Mouse (Mus musculus): ENCODE measurements at regions not wholly inside any gene's neighbourhood (a gene's known extent, or its start where the extent isn't known, plus 50 kb on each side); places are given as distances from the start of the nearest gene placed in this dataset.

- intact Hi-C loops (cut with DNase I): no loop called here
Observed at GRCm38 (mm10) chr8:26487866-26488265, 368.5 kb downstream of the Gm45692 start.

DNA sequence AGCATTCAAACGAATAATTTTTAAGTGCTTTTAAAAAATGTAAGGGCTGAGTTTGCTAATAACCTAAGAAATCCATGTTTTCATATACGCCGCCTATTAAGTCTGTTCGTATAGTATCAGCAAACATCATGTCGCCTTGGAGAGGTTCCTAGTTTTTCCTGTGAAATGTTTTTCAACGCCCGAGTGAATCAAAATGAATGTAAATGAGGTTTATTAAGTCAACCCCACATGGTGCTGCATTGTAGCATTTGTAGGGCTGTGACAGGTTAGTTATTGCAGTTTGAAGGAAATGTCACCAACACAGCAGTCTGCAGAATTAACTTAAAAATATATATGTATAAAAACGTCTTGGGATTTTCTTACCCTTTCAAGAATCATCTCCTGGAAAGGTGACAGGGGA, 369.3 kb downstream of the Gm45692 start:
- intact Hi-C loops (cut with DNase I): no loop called here
- no peak for DNase-seq (ENCODE audit: low spot score in 2 of 2)

More at GRCm38 (mm10) chr8:26487866-26488265, 368.5 kb downstream of the Gm45692 start:
- DNase-seq (ENCODE audit: low spot score in 2 of 2): no peak

DNA sequence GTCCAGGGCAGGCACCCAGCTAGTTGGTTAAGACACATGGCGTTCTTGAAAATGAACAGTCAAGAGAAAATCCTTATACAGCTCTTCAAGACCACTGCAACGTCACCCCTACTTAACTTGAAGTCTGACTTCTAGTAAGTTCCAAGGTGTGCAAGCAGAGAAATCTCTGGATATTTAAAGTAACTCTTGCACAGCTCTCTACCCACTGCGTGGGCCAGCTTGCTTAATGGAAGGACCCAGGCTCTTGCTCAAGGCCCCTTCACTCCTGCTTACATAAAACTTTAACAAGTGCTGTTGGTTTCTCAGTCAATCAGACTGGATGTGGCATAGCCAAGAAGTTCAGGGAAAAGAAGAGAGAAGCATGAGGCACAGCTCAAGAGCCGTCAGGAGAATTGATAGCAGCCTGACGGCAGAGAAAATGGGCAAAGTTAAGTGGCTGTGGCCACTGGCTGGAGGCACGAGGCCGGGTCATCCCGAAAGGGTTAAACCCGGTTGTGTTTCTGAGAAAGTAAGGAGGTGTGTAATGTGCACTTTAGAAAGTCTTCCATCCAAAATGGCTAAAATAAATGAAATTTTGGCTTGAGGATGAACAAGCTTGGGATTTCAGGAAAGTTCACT, 382.0 kb downstream of the Gm45692 start:
- intact Hi-C loops (cut with DNase I): no loop called here
- no peak for DNase-seq (ENCODE audit: low spot score in 2 of 2)

GRCm38 (mm10) chr8:26501814-26502572, 382.7 kb downstream of the Gm45692 start:
- intact Hi-C loops (cut with DNase I): no loop called here
- no peak for DNase-seq (ENCODE audit: low spot score in 2 of 2)

DNA sequence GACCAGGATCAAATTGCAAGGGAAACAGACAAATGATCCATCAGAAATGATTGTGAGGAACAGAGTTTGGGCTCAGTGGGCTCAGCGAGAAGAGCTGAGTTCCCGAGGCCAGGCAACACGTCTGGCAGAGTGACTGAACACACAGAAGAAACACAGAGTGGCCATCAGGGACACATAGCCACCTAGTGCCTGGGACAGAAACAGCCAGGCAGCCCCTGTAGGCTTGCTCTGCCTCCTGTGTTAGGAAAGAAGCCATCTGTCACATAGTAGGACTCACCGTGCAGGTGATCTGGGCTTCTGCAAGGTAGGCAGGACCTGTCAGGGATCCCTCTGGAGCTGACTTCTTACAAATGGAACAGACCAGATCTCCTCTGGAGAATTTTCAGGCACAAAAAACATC, 383.4 kb downstream of the Gm45692 start:
- no peak for DNase-seq (ENCODE audit: low spot score in 2 of 2)
- intact Hi-C loops (cut with DNase I): no loop called here

DNA sequence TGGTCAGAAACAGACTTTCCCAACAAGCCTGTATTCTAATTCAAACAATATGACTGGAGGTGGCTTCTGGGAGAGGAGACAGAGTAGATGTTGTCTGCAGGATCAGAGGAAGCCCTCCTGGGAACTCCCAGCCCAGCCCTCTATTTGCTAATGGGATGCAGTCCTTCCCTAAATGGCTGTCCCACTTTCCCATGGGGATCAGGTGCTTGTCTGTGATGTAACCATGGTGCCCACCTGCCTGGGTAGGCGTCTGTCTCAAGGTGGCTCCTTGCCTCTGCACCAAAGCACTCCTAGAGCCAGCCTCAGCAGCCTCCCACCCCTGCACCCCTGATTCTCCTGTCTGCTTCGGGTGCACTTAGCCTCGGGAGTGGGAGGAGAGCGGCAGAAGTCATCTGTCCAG, 384.6 kb downstream of the Gm45692 start:
- no peak for DNase-seq (ENCODE audit: low spot score in 2 of 2)
- intact Hi-C loops (cut with DNase I): no loop called here

GRCm38 (mm10) chr8:26504319-26505035, 385.1 kb downstream of the Gm45692 start:
- intact Hi-C loops (cut with DNase I): no loop called here
- DNase-seq (ENCODE audit: low spot score in 2 of 2): no peak

GRCm38 (mm10) chr8:26507611-26508070, 388.3 kb downstream of the Gm45692 start:
- intact Hi-C loops (cut with DNase I): no loop called here
- no peak for DNase-seq (ENCODE audit: low spot score in 2 of 2)

GRCm38 (mm10) chr8:26509254-26509653, 389.9 kb downstream of the Gm45692 start:
- no peak for DNase-seq (ENCODE audit: low spot score in 2 of 2)
- intact Hi-C loops (cut with DNase I): no loop called here

DNA sequence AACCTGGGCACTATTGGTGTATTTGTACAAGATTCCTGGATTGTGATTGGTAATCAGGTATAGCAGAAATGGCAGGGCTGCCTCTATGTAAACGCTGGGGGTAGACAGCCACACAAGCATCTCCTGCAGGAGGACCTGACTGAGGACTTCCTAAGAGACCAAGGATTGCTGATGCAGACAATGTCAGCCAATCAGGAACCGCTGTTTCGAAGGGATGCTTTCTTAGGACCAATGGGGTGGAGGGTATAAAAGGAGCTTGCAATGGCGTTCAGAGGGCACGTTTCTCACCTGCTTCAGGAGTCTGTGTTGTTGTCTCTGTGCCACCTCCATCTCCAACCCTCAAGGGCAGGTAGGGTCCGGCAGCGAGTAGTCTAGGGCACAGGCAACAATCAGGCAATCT, 393.7 kb downstream of the Gm45692 start:
- intact Hi-C loops (cut with DNase I): no loop called here
- DNase-seq (ENCODE audit: low spot score in 2 of 2): no peak

DNA sequence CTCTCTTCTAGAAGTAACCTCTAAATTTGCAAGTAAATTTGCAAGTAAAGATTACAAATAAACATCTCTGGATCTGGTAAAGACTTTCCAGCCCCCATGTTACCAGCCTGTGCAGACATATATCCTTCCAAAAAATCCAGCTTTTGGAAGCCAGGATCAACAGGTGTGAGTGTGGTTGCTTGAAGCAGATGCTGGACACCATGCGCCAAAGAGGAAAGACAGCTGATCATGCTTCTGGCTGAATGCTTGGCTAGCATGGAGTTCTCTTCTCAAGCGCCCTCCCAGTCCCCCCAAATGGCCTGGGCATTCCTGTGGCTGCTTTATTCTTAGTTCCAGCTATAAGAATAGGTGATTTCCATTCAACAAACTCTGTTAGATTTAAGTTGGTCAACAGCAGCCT, 404.9 kb downstream of the Gm45692 start:
- no peak for DNase-seq (ENCODE audit: low spot score in 2 of 2)
- intact Hi-C loops (cut with DNase I): no loop called here

DNA sequence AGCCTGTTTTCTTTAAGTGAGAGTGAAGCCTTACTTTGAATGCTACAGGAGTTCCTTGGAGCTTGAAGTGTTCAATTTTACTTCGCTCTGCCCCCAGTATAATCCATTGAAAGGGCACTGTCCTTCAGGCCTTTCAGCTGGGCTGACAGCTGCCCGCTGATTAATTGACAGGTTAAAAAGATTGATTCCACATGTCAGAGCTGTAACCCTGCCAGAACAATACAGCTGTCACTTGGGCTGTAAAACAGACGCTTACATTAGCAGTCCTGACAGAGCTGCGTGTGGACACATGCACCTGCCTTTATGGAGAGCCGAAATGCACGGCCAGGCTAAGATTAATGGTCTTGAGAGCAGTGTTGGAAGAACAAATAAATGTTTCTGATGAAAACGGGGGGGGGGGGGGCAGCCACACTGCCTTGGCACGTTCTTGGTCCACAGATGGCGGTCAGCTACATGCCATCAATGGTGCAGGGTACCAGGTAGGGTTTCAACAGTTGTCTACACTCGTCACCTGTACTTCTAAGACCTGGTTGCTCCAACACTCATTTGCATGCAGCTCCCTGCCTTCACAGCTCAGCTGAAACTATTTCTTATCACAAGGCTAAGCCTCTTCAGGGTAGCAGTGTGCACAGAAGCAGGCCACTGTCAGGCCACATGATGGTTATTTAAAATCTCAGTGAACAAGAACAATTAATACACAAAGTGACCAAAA, 407.3 kb downstream of the Gm45692 start:
- intact Hi-C loops (cut with DNase I): no loop called here
- no peak for DNase-seq (ENCODE audit: low spot score in 2 of 2)

DNA sequence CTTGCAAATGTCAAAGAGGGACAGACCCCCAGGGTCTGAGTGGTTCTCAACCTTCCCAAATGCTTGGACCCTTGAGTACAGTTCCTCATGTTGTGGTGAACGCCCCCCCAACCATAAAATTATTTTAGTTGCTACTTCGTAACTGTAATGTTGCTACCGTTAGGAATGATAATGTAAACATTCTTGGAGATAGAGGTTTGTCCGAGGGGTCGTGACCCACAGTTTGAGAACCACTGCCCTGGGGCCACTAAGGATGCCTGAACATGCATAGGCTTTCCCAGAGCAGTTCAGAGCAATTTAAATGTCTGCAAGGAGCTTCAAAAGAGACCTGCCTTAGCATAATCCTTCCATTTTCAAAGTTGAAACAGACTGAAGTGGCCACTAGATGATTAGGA, 407.8 kb downstream of the Gm45692 start:
- intact Hi-C loops (cut with DNase I): no loop called here
- DNase-seq (ENCODE audit: low spot score in 2 of 2): no peak

DNA sequence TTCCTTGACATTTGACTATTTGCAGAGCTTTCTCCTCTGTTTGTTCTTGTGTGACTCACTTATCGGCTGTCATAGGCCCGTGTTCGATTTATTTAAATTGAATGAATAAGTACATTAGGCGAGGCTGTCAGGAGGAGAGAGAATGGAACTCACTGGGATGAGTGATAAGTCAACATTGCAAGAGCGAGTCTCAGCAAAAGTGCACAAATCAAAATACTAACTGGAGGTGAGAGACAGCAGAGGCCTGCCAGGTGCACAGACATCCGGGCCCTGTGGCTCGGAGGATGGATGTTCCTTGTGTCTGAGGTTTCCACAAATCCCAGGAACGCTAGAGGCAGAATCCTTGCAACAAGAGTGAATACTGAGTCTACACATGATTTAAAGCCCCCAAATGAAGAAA, 410.6 kb downstream of the Gm45692 start:
- DNase-seq (ENCODE audit: low spot score in 2 of 2): no peak
- intact Hi-C loops (cut with DNase I): no loop called here

- intact Hi-C loops (cut with DNase I): no loop called here
- peak; percentile 61 to 75 for DNase-seq (ENCODE audit: low spot score in 2 of 2)
Observed at GRCm38 (mm10) chr8:26533444-26534421, 414.4 kb downstream of the Gm45692 start.

- intact Hi-C loops (cut with DNase I): no loop called here
- peak; percentile 13 to 23 for DNase-seq (ENCODE audit: low spot score in 2 of 2)
Observed at GRCm38 (mm10) chr8:26535816-26536215, 416.5 kb downstream of the Gm45692 start.

- intact Hi-C loops (cut with DNase I): no loop called here
- no peak for DNase-seq (ENCODE audit: low spot score in 2 of 2)
Observed at GRCm38 (mm10) chr8:26553691-26554090, 423.4 kb upstream of the Zfp703 start.

GRCm38 (mm10) chr8:26559196-26559595, 417.9 kb upstream of the Zfp703 start:
- intact Hi-C loops (cut with DNase I): no loop called here
- no peak for DNase-seq (ENCODE audit: low spot score in 2 of 2)

- DNase-seq (ENCODE audit: low spot score in 2 of 2): no peak
- intact Hi-C loops (cut with DNase I): no loop called here
Observed at GRCm38 (mm10) chr8:26563151-26563550, 414.0 kb upstream of the Zfp703 start.

All from left cerebral cortex, postnatal 14 days (tissue).